27 mouse cellular contexts compared by ENCODE assay signal in genomic region chr2:181990829-181991228, GRCm38 (mm10). TPM values are rescaled to one million over a fixed set of nuclear protein-coding genes. Genes with fewer than 3 reads are reported as not detected.
"Had no signal": no experiment of that assay in that cellular context is flagged by ENCODE, and none has a peak within 500 bp of the region (broad histone marks: within the 10 kb centered on the region; RNA-seq: fewer than 3 reads in every experiment).

Gm14496 (plus strand) TSS chr2:181991129.

- DNase-seq: heart, postnatal 10 days; heart, postnatal 14 days; heart, postnatal 36 days; heart, postnatal 4 days; kidney, adult 11 months; kidney, adult 18-20 months; kidney, adult 2 months; kidney, adult 8-10 months; kidney, adult 9 months; kidney, postnatal 10 days; kidney, postnatal 14 days; kidney, postnatal 25 days; kidney, postnatal 36 days; kidney, postnatal 4 days; layer of hippocampus, adult 9-11 months; layer of hippocampus, postnatal 36 days had no signal

RNA-seq across cellular contexts. Expression of gene Gm14496, which starts in this region (rescaled TPM):
- total RNA-seq: heart, postnatal 10 days; heart, postnatal 14 days; heart, postnatal 25 days; heart, postnatal 36 days; heart, postnatal 4 days; hindbrain, postnatal 0 days; layer of hippocampus, adult 18-20 months; layer of hippocampus, adult 2 months; layer of hippocampus, adult 8-10 months; layer of hippocampus, postnatal 10 days; layer of hippocampus, postnatal 14 days; layer of hippocampus, postnatal 25 days; layer of hippocampus, postnatal 36 days; left cerebral cortex, adult 18-20 months; left cerebral cortex, adult 2 months; left cerebral cortex, adult 8-10 months had no signal
